Mouse (Mus musculus): ENCODE data around the gene Smagp.

Gene Smagp

GRCm38 (mm10) chr15:100665411-100666218 is 28.9 kb upstream of the Smagp start:
- no peak for DNase-seq (ENCODE audit: low spot score in 2 of 2)

GRCm38 (mm10) chr15:100664813-100665274 is 28.1 kb upstream of the Smagp start:
- no peak for DNase-seq (ENCODE audit: low spot score in 2 of 2)

- no peak for DNase-seq (ENCODE audit: low spot score in 2 of 2)
Observed at GRCm38 (mm10) chr15:100660805-100661204, 24.1 kb upstream of the Smagp start.

GRCm38 (mm10) chr15:100660306-100660705 is 23.6 kb upstream of the Smagp start:
- DNase-seq (ENCODE audit: low spot score in 2 of 2) = peak in 1 of 2 experiments; percentile 18

GRCm38 (mm10) chr15:100655201-100655600 is 18.5 kb upstream of the Smagp start:
- no peak for DNase-seq (ENCODE audit: low spot score in 2 of 2)

GRCm38 (mm10) chr15:100654271-100654670 is 17.5 kb upstream of the Smagp start:
- no peak for DNase-seq (ENCODE audit: low spot score in 2 of 2)

- DNase-seq (ENCODE audit: low spot score in 2 of 2) = no peak
Observed at GRCm38 (mm10) chr15:100651610-100652009, 14.9 kb upstream of the Smagp start.

- no peak for DNase-seq (ENCODE audit: low spot score in 2 of 2)
Observed at GRCm38 (mm10) chr15:100650111-100650510, 13.4 kb upstream of the Smagp start.

GRCm38 (mm10) chr15:100646161-100646560 is 9.4 kb upstream of the Smagp start:
- DNase-seq (ENCODE audit: low spot score in 2 of 2) = no peak

- no peak for DNase-seq (ENCODE audit: low spot score in 2 of 2)
Observed at GRCm38 (mm10) chr15:100642451-100642850, 5.7 kb upstream of the Smagp start.

GRCm38 (mm10) chr15:100641226-100641810 is 4.6 kb upstream of the Smagp start:
- no peak for DNase-seq (ENCODE audit: low spot score in 2 of 2)

GRCm38 (mm10) chr15:100639972-100640750 is 3.4 kb upstream of the Smagp start:
- DNase-seq (ENCODE audit: low spot score in 2 of 2) = no peak

- DNase-seq (ENCODE audit: low spot score in 2 of 2) = peak in 1 of 2 experiments; percentile 32
Observed at GRCm38 (mm10) chr15:100637661-100638060, 921 bp upstream of the Smagp start.

- no peak for DNase-seq (ENCODE audit: low spot score in 2 of 2)
Observed at GRCm38 (mm10) chr15:100635851-100636645, 692 bp downstream of the Smagp start.

GRCm38 (mm10) chr15:100635239-100635638 is 1.5 kb downstream of the Smagp start:
- no peak for DNase-seq (ENCODE audit: low spot score in 2 of 2)

GRCm38 (mm10) chr15:100633341-100633740 is 3.4 kb downstream of the Smagp start:
- no peak for DNase-seq (ENCODE audit: low spot score in 2 of 2)

- no peak for DNase-seq (ENCODE audit: low spot score in 2 of 2)
Observed at GRCm38 (mm10) chr15:100632323-100632722, 4.4 kb downstream of the Smagp start.

GRCm38 (mm10) chr15:100631454-100632170 is 5.1 kb downstream of the Smagp start:
- no peak for DNase-seq (ENCODE audit: low spot score in 2 of 2)

GRCm38 (mm10) chr15:100630126-100630525 is 6.6 kb downstream of the Smagp start:
- DNase-seq (ENCODE audit: low spot score in 2 of 2) = no peak

GRCm38 (mm10) chr15:100628797-100629196 is 7.9 kb downstream of the Smagp start:
- no peak for DNase-seq (ENCODE audit: low spot score in 2 of 2)

All from frontal cortex, postnatal 36 days (tissue).